Mouse (Mus musculus) mesoderm, embryonic 11.5 days (tissue): ENCODE results near the gene Ppp1r12a.

Experiments
- DNase-seq: peaks from one replicate; pipeline ENCODE4 v3.0.0-alpha.2; 2012; ENCODE audit warnings: low read depth, low spot score

The Ppp1r12a gene

DNA sequence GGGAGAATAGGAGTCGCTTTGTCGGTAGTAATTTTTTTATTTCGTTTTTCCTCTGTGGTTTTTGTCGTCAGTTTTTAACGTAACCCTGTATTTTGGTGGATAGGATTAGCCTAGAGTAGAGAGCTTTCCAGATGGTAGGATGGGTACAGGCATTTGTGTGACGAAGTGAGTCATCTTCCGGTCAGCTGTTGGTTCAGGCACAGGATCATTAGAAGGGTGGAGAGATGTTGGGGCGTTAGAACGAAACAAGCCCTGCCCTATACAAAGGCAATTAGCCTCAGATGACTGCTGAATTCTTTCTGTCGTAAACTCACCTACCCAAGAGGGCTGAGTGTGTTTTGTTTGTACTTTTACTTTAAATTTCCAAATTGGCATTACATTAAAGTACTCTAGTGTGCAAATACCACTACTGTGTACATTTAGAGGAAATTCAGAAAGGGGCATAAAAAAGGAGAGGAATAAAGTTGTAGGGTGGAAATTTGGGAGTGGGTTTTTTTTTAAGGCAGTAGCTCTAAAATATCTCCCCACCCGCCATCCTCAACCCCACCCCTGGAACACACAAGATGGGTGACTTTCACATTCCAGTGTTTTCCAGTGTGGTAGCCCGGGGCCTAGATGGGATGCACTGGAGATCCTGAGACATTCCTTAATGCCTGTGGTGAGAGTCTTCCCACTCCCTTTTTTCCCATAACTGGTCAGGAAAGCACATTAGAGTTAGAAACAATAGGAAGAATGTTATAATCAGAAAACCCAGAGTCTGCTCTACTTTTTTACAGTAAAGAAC lies 129.9 kb downstream of the Ppp1r12a start:
- DNase-seq: no peak

DNA sequence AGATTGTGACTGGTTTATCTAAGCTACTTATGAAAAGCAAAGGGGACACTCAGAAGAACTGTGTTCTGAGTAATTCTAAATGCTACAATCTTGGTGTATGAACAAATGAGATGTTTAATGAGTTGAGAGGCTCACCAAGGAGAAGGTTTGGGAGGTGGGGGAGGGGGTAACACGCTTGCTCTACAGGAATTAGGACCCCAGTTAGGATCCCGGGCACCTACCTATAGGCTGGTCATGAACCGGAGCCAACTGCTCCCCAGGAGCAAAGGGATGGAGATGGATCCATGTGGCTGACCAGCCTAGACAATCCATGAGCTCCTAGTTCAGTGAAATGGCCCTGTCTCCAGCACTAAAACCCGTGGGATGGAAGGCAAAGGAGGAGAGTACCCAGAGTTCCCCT lies 130.7 kb downstream of the Ppp1r12a start:
- no peak for DNase-seq

DNA sequence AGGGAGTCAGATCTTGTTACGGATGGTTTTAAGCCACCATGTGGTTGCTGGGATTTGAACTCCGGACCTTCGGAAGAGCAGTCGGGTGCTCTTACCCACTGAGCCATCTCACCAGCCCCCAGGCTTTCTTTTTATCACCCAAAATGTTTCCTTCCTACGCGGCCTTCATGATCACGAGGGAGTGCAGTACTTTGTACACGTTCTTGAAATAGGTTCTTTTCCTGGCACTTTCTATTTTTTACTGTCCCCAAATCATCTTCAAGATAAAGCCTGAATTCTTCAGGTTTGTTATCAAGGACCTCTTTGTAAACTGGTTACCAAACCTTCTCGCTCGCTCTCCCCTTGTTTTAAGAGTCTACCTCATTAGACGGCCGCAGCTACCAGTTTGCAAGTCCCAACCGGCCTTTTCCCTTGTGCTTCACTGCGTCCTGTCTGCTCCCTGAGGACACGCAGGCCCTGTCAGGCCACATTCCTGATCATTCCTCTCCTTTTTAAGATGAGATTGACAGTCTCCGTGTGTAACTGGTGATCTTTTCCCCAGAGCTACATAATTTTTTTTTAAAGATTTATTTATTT lies 131.7 kb downstream of the Ppp1r12a start:
- no peak for DNase-seq

DNA sequence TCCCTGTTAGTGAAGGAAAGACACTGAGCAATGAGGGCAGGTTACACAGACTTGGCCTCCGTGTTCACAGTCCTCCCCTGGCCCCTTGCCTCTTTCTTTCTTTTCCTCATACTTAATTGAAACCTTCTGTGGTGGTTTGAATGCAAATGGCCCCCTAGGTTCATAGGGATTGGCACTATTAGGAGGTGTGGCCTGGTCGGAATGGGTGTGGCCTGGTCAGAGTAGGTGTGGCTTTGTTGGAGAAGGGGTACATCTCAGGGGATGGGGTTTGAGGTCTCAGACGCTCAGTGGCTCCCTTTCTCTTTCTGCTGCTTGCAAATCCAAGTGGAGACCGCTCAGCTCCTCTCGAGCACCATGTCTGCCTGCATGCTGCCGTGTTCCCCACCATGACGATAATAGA lies 132.8 kb downstream of the Ppp1r12a start:
- no peak for DNase-seq

DNA sequence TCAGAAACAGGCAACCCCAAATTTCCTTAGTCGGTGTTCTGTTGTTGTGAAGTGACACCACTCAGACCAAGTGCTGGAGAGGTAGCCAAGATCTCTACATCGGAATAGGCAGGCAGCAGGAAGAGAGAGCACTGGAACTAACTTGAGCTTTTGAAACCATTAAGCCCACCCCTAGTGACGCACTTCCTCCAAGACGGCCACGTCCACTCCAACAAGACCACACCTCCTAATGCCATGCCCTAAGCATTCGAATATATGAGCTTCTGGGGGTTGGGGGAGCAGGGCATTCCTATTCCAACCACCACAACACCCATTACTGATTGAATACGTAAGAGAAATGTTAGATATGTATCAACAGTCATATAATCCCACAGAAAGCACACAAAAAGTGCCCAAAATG lies 134.5 kb downstream of the Ppp1r12a start:
- DNase-seq: no peak

DNA sequence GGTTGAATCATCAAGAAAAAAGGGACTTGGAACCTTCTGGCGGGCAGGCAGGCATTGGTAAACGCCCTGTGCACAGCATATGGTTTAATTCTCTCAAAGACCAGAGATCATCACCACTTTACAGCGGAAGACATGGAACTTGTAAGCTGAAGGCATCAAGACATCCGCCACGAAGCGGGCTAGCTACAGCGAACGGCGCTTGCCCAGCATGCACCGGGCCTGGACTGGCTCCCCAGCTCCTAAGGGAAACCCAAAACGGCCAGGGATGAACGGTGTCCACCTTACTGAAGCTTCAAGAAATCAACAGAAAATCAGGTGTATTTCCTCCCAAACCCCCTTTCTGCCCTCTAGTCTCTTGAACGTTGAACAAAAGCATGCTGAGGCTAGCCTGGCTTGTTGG lies 136.3 kb downstream of the Ppp1r12a start:
- DNase-seq: no peak

DNA sequence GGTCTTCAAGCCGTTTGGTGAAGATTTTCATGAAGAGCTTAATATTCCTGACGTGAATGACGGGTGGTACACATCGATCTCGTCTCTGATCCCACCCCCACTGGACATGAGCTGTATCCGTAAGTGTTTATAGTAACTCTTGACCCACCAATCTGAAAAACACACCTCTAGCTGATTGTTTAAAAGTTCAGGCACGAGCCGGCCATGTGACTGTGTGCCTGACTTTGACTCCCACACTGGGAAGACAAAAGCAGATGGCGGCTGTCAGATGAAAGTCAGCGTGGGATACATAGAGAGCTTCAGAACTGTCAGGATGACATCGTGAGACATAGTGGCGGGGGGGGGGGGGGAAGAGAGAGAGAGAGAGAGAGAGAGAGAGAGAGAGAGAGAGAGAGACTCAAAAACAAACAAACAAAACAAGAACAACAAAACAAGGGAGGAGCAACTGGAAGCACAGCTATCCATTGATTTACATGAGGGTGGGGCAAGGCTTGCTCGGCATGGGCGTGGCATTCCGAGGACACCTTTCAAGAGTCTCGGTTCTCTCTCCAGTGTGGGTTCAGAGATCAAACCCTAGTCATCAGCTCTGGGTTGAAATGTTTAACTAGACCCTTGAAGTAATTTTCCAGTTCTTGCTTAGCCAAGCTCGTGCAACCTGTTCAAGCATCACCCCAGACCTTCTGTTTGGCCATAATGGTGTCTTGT lies 137.0 kb downstream of the Ppp1r12a start:
- DNase-seq: no peak

DNA sequence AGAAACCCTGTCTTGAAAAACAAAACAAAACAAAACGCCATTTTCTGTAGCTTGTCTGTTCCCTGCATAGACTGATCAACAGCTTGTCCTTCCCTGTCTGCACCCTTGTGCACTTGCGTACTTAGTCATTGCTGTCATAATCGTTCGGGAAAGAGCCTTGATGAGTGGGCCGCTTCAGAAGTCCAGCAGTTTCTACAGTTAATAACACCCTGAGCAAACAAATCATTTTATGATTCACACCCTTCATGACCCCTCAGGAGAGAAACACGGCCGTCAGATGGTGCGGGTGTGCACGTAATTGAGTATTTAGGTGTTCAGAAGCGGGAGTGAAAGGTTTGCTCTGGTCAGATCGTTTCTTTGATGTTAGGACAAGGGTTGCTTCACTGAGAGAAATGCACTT lies 137.8 kb downstream of the Ppp1r12a start:
- DNase-seq: no peak

DNA sequence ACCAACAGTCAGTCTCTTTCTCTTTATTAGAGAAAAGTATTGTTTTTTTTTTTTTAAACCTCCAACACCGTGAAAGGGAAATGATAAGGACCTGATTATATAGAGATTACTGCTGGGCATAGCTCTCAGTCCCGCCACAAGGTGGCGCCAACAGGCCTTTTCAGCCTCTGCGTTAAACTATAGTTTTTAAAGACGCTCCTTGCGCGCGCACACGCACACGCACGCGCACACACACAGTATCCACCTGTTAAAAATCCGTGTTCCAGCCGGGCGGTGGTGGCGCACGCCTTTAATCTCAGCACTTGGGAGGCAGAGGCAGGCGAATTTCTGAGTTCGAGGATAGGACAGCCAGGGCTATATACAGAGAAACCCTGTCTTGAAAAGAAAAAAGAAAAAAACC lies 138.8 kb downstream of the Ppp1r12a start:
- peak; percentile 87 for DNase-seq

DNA sequence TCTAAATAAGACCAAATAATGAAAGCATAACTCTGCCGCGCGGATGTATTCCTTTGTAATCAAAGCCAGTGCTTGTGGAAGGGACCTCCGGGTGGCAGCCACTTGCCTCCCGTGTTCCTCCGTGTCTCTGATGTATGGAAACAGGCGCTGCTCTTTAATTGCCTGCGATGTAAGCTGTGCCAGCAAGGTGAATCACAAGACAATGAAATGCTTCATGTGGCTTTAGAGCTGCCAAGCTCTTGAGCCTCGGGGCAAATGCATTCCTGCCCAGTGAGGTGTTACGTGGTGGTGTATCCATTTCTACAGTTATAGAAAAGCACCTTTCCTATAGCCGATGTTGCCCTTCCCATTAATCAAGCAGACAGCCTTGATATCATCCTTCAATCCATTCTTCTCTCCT lies 145.8 kb downstream of the Ppp1r12a start:
- DNase-seq: no peak

DNA sequence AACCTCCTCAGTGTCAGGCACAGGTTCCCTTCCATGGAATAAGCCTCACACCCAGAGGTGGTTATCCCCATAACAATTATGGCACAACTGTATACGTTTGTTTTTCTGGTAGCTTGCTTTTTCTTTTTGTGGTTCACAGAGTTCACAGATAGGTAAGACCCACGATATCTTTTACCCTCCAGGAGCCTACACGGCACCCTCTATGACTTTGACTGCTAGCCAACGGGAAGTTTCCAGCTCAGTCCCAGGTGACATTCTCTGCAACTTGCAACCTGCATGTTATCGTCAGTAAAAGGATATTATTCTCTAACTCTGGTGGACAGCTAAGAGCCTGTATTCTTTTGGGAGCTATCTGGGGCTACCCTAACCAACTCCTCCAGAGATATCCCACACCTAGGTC lies 148.2 kb downstream of the Ppp1r12a start:
- DNase-seq: no peak

DNA sequence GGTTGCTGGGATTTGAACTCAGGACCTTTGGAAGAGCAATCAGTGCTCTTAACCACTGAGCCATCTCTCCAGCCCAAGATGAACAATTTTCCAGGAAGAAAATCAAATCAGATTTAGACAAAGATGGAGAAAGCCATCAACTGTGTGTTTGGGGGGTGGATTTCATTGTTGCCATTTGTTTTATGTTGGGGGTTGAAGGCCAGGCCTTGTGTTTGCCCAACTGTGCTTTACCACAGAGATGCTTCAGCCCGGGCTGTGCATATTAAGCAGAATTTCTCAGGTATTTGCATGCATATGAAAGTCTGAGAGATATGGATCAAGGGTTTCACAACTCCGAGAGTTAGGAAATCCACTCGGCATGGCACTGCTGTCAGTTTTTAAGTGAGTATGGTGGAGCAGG lies 149.4 kb downstream of the Ppp1r12a start:
- DNase-seq: no peak

DNA sequence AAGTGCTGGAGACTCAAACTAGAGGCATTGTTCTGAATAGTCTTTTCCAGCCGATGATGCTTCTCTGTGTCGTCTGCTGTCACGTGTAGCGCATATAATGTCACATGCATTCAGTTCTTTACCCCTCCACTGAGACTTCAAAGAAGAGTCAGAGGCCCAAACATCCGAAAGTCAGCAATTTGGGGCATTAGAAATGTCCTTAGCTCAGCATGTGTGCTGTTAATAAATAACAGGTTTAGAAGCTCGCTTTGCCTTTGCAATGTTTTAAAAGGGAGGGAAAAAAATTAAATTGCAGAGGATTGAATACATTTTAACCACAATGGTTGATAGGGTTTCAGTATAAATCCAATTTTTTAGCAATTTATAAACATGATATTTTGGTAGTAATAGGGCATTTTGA lies 151.9 kb downstream of the Ppp1r12a start:
- DNase-seq: no peak

DNA sequence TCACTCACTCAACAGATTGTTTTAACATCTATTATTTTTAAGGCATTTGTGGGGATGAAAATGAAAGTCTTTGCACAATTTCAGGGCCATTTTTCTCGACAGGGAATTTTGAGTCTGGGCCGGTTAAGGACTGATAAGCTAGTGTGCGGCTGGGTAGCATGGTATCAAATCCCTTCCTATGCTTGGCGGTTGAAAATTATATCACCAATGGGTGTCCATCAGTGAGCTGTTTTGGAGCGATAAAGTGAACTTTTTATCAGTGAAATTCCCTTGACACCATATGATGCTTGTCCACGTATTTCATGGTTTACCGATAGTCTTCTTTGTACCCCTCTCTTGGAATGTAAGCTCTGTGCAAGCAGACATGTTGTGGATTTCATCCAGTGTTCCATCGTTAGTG lies 152.4 kb downstream of the Ppp1r12a start:
- no peak for DNase-seq

DNA sequence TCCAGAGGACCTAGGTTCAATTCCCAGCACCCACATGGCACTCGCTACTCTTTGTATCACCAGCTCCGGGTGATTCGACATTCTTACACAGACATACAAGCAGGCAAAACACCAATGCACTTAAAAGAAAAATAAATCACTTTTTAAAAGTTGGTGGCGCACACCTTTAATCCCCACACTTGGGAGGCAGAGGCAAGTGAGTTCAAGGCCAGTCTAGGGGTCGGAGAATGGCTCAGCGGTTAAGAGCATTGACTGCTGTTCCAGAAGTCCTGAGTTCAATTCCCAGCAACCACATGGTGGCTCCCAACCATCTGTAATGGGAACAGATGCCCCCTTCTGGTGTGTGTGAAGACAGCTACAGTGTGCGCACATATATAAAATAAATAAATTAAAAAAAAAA lies 153.2 kb downstream of the Ppp1r12a start:
- no peak for DNase-seq

DNA sequence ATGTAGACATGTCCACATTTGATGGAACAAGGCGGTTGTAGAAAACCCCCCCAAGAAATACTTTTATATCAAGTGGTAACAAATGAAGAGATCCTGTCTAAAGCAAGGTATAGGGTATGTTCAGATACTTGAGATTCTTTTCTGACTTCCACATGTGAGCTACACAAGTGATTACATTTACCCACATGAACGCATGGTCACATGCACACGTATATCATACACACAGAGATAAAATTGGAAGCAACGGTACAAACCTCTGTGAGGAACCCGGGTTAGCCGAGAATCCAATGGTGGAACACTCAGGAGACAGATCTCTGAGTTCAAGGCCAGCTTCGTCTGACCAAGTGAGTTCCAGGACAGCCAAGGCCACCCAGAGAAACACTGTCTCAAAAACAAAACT lies 166.4 kb downstream of the Ppp1r12a start:
- DNase-seq: no peak

DNA sequence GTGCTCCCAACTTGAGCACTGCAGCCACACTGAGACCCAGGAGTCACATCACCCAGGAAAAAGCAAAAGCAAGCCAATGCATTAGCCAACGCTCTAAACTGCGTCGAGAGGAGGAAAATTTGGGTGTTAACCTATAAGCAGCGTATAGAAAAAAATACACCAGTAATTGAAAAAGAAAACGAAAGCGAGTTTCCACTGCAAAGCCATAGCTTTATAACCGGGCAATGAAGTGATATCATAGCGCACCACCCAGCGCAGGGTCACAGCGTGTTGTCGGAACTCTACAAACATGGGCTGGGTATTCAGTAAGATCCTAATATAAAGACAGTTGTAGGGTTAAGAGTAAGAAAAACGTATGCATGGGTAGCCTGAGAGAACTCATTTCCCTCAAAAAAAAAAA lies 167.0 kb downstream of the Ppp1r12a start:
- DNase-seq: no peak

DNA sequence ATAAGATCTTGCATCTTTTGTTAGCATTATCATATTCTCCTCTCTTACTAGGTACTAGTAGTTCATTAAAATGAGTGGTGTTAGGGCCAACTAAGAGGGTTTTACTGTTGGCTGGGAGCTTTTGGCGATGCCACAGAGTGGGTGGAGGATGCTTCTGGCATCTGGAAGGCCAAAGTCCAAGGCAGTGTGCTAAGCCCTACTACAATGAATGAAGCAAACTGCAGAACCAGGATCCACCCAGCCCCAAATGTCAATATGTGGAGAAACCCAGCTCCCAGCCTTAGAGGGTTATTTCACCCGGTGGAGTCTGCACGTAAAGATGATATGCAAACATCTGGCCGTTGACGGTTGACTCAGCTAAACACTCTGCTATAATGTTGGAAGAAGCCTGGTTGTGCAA lies 167.8 kb downstream of the Ppp1r12a start:
- no peak for DNase-seq

DNA sequence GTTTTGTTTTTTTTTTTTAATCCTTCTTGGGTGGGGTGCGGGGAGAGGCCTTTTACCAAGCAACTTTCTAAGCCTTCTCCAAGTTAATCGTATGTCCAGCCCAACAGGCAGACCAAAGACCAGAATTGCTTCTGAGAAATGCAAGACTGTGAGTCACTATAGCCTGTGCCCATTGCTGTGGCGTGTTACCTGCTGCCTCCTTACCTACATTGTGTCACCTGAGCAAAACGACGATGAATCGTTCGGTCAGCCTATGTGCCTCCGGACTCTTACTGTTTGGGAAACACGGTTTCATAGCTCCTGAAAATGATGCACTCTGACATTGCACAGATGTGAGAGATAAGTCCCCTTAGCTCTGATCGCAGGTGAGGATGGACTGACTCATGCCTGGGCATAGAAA lies 169.0 kb downstream of the Ppp1r12a start:
- DNase-seq: no peak

DNA sequence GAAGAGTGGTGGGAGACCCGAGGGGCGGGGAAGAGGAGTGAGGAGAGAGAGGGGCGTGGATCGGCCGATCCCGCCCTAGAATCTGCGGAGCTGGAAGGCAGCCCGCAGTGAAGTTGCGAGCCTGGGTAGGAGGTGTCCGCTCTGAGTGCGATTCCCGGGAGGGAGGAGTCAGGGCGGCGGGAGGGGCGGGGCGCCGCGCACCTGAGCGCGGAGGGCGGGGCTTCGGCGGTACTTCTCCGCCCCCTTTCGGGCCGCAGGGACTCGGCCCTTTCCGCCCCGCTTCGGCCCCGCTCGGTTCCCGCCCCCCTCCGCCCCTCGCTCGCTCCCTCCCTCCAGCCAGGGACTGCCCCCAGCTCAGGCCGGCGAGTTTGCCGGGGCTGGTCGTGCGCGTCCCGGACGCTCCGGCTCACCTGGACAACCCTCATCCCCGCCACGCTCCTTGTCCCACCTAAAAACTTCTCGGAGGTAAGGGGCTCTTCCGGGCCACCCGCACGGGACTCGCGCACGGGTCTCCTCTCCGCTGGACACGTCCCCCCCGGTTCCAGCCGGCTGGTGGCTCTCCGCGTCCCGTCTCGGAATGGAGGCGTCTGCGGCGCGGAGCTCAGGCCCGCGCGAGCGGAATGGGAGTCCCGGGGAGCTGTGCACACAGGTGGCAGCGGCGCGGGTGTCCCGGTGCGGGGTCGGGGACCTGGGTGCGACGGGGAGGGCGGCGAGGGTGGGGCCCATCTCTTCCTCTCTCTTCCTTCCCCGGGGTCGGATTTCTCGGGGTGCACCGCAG lies 170.0 kb downstream of the Ppp1r12a start, which contains the start of gene Pawr:
Pawr (plus strand) TSS at position 338 of the 778 bp plus-strand sequence.
- peak; percentile 88 for DNase-seq

DNA sequence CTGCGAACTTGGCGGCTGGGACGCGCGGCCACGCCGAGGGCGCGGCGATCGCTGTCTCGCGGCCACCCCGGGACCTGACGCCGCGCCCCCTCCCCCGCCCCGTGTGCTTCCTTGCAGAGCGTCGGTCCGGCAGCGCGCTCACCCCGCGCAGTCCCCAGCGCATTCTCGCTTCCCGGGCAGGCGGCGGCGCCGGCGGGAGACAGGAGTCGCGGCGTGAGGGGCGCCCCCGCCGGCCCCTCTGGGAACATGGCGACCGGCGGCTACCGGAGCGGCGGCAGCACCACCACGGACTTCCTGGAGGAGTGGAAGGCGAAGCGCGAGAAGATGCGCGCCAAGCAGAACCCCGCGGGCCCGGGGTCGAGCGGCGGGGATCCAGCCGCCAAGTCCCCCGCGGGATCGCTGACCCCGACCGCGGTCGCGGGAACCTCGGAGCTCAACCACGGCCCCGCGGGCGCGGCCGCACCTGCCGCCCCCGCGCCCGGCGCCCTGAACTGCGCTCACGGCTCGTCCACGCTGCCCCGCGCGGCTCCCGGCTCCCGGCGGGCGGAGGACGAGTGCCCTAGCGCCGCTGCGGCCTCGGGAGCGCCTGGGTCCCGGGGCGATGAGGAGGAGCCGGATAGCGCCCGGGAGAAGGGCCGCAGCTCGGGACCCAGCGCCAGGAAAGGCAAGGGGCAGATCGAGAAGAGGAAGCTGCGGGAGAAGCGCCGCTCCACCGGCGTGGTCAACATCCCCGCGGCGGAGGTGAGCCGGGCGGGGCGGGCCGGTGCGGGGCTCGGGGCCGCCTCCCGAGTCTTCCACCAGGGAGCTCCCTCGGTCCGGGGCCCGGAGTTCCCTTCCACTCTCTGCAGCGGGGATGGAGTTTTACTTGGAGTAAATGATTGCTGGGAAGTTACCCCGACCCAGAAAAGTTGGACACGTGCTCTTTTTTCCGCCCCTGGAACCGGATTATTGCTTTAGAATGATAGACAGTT lies 170.9 kb downstream of the Ppp1r12a start:
- peak; percentile 47 for DNase-seq
